Mouse (Mus musculus): Measurements from ENCODE around the gene Rogdi. TPM values are rescaled to one million over a fixed set of nuclear protein-coding genes. Genes with fewer than 3 reads are reported as not detected.

Rogdi gene
- total RNA-seq, 1 experiment from 2014 or later, result 45.3 TPM

DNA sequence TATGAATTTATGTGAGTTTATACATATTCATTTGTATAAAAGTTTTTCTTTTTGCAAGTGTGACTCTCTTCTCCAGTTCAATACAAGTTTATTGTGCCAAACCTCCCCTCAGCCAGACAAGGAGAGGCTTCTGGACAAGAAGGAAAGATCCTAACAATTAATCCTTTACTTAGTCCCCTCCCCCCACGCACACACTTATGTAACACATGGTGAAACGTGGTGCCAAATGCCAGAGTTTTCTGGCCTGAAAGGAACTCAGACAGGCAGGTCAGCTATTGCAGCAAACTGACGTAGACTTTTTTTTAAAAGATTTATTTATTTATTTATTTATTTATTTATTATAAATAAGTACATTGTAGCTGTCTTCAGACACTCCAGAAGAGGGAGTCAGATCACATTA lies 12.7 kb downstream of the Rogdi start:
- no peak for ATAC-seq (replicated peaks; ENCODE audit: insufficient number of reproducible peaks, low FRiP score, low TSS enrichment, poor library complexity, severe bottlenecking)

DNA sequence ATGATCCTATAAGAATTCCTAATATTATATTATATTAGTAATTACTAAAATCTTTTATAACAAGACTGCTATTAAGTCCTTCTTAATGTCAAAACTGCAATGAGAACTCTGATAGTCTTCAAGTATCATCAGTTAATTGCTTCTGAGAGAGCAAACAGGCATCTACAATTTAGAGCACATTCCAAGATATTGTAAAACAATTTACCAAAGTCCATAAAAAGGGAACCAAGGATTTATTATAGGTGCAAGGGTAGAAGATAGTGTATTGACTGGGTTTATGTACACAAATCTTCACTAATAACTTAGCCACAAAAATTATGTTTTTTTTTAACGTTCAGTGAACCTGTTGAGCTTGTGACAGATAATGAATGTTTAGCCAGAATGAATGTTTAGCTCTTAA lies 14.4 kb downstream of the Rogdi start:
- ATAC-seq (replicated peaks; ENCODE audit: insufficient number of reproducible peaks, low FRiP score, low TSS enrichment, poor library complexity, severe bottlenecking), result no peak

DNA sequence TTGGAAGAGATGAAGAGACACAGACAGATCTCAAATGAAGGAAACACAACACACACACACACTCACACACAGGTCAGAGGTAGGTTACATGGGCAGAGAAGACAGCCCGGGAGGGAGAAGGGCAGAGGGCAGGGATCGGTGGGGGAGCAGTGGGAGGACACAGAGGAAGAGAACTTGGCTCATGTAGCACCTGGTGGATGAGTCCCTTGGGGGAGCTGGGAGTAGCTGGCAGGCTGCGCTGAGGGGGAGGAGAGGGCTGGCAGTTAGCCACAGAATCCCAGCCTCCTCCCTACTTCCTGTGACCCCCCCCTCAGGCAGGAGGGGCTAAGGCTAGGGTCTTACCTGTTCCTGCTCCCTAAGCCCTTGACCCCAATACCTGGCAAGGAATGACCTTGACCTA lies 15.8 kb downstream of the Rogdi start, which contains the start of gene Sept12:
Gene Sept12 (minus strand): TSS at position 300 of the 400 bp plus-strand sequence.
- ATAC-seq (replicated peaks; ENCODE audit: insufficient number of reproducible peaks, low FRiP score, low TSS enrichment, poor library complexity, severe bottlenecking), result no peak

DNA sequence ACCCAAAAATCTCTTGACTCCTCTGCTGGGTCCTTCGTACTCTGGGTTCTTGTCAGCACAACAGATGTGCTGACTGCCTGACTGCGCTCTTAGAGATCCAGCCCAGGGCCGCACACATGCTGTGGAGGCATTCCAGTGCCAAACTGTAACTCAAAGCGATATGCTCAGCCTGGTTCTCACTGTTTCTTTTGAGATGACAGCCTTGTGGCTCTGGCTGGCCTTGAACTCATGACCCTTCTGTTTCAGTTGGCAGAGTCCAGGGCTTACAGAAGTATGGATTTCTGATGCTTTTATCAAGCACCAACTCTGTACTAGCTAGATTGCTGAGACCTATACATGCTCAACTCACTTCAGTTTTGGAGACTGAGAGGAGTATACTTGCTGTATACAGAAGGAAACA lies 20.1 kb downstream of the Rogdi start:
- ATAC-seq (replicated peaks; ENCODE audit: insufficient number of reproducible peaks, low FRiP score, low TSS enrichment, poor library complexity, severe bottlenecking), result no peak

DNA sequence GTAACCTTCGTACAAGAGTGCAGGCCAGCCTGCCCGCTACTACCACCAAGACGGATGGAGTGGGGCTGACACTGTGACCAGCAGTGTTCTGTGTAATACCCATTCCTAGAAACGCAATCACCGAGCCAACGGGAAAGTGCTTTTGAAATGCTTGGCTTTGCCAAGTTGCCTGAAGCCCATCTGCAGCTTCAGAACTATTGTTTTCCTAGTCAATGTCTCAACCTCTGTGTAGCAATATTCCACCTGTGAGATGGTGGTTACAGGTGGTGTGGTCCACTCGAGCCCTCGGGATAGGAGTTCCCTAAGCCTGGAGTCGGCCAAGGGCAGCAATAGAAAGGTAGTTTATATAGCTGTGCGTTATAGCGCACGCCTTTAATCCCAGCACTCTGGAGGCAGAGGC lies 28.6 kb downstream of the Rogdi start:
- ATAC-seq (replicated peaks; ENCODE audit: insufficient number of reproducible peaks, low FRiP score, low TSS enrichment, poor library complexity, severe bottlenecking), result no peak

DNA sequence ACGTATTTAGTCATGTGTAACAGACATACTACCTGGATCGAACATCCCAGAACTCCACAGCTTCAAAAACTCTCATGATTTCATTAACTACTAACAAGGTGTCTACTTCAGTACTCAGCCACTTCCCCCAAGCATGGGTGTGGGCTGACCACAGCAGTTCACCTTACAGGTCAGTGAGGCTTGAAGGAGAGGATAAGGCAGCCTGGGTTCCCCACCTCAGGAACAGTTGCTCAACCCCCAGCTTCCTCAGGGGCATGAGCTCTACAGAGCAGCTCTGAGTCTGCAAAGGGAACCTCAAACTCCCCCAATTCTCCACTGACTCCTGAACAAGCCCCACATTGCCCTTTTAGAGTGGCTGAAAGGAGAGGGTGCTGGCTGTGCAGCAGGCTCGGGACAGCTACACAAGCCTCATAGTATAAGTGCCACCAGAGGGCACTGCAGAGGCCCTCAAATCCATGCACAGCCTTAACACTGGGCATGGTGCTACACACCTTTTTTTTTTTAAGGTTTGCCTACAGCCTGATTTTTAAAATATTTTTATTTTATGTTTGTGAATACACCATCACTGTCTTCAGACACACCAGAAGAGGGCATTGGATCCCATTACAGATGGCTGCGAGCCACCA lies 33.5 kb downstream of the Rogdi start:
- 0 out of 2 replicates have a peak, but pooled peaks have one; percentile 43 for ATAC-seq (replicated peaks; ENCODE audit: insufficient number of reproducible peaks, low FRiP score, low TSS enrichment, poor library complexity, severe bottlenecking)

DNA sequence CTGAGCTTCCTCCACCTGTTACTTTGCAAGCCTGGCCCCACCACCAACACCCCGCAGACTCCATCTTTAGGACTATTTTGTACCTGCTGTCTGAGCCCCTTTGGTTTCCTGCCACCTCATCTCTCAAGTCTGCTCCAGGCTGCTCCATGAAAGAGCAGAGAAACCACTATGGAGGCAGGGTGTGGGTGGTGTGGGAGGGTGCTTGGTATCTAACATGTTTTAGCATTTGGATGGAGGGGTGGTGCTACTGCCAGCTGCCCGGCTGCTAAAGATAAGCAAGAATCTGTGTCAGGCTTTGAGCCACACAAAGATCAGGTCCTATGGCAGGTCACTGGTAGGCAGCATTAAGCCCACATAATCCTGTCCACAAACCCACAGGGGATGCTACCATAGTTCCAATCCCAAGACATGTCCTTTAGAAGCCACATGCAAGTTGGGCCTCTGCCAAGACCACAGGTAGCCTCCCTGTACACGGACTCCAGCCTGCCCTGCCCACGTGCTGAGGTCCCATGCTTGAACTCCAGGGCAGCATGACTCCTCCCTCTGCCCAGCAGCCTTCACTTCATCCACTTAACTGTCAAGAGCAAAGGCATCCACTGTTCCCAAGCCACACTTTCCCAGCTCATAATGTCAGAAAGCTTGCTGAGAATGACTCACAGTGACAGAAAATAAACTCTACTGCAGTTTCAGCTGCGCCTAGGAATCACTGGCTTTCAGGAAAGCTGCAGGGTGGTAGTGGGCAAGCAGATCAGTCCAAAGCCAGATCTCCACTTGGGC lies 34.9 kb downstream of the Rogdi start:
- ATAC-seq (replicated peaks; ENCODE audit: insufficient number of reproducible peaks, low FRiP score, low TSS enrichment, poor library complexity, severe bottlenecking), result no peak

DNA sequence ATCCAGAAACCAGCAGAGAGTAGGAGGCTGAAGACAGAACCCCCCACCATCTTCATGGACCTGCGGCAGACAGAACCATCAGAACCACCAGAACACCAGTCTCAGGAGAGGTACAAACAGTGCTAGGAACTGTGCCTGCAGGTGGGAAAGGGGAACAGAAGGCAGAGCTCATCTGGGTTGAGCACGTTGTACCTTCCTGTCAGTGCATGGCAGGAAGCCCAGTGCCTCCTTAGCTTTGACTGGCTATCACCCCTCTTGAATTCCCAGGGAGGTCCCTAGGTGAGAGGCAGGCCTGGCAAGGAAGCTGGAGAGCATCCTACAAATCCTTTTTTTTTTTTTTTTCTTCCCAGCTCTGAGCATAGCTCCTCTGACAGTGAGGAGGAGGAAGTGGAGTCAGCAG lies 37.2 kb downstream of the Rogdi start:
- ATAC-seq (replicated peaks; ENCODE audit: insufficient number of reproducible peaks, low FRiP score, low TSS enrichment, poor library complexity, severe bottlenecking), result no peak

DNA sequence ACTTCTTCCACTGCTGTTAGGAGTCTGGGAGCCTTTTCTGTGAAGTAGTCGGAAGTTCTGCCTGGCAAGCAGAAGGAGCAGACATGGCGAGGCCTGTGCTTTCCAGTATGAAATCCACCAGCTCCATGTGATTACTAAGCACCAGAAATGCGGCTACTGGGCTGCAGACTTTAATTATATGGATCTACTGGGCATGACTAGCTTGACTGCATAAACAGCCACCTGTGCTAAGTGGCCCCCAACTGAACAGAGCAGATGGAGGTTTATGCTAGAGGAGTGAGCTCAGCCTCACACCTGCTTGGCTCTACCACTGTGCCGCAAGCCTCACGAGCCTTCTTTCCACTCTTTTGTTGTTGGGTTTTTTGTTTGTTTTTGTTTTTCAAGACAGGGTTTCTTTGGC lies 38.8 kb downstream of the Rogdi start:
- ATAC-seq (replicated peaks; ENCODE audit: insufficient number of reproducible peaks, low FRiP score, low TSS enrichment, poor library complexity, severe bottlenecking), result no peak

DNA sequence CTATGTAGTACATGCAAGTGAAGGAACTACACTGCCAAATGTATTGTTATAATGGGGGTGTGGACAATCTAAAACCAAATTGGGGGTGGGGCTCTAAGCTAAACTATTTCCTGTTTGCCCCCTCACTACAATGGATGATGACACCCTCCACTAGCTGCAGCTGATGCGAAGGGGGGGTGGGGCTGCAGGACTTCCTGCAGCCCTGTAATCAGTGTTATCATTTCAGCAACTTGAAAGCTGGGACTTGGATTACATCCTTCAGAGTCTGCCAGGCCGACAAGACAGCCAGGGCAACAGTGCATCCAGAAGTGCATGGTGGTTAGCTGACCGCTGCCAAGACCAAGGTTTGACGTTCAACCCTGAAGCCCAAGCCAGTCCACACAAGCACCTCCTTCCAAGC lies 41.7 kb downstream of the Rogdi start:
- ATAC-seq (replicated peaks; ENCODE audit: insufficient number of reproducible peaks, low FRiP score, low TSS enrichment, poor library complexity, severe bottlenecking), result no peak

DNA sequence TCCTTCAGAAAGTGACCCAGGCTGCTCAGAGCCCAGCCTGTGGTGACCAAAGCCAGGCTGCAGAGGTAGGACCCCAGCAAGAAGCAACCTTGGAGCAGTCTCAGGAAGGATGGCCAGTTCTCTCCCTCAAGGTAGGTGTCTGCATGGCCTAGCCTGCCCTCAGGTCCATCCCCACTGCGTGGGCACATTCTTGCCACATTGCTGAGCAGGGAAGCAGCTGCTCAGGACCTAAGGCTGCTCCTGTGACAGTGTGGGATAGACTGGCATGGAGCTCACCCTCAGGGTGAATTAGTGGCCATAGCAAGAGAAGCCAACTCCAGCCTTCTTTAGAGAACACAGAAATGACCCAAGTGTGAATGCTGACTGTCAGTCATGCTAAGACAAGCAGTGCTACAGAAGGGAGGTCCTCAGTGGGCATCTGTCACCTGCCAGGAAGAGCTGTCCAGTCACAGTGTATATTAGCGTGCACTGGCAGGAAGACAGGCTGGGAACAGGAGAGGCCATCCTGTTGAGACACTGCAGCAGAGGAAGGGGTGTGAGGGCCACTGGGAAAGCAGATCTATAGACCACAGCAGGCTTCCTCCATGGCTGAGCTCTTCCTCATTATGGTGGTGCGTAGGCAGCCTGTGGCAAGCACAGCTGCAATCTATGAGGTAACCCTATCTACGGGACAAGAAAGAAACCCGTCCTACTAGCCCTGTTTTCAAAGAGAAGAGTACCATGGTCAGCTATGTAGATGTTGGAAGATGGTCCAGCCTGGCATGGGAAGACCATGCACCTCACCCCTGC lies 44.1 kb downstream of the Rogdi start:
- peak; percentile 67 for ATAC-seq (replicated peaks; ENCODE audit: insufficient number of reproducible peaks, low FRiP score, low TSS enrichment, poor library complexity, severe bottlenecking)

DNA sequence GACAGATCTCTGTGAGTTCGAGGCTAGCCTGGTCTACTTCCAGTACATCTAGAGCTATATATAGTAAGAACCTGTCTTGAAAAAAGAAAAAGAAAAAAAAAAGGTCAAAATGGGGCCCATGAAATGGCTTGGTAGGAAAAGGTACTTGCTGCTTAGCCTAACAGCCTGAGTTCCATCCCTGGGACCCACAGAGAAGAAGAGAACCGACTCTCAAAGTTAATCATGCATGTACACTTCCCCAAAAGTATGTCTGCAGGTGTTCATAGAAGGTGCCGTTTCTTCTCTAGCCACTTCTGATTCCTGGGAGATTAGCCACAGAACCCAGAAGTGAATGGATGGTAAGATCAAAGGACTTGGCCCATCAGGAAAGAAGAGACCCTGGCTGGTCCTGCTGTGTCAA lies 44.9 kb downstream of the Rogdi start:
- ATAC-seq (replicated peaks; ENCODE audit: insufficient number of reproducible peaks, low FRiP score, low TSS enrichment, poor library complexity, severe bottlenecking), result no peak

DNA sequence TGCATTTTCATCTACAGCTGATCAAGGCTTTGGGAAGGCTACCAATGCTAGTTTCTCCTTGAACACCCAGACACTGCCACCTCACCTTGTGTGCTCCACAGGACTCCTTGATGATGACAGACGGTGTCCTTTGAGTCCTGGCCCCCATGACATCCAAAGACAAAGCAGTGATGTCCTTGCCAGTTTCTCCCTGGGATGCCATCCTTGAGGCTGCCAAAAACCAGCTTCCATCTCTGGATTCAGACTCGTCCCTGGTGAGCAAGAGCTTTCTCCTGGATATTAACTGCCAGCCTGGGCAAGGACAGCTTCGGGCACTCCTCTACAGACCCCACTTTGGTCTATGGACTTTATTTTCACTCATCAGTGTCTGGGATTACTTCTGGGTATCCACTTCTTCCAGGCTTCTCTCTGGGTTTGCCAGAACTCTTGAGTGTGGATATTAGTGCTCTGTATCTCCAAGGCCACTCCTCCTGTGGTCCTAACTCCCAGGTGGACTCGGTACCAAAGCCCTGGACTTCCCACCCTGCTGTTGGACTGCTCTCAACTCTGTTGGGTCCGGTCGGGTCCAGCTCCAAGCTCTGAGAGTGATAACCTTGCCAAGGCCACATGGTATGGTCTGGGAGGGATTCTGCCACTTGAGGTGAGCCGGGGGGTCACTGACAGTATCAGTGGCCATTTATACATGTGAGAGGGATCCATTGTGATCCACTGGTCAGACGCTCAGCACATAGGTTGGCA lies 47.8 kb downstream of the Rogdi start:
- no peak for ATAC-seq (replicated peaks; ENCODE audit: insufficient number of reproducible peaks, low FRiP score, low TSS enrichment, poor library complexity, severe bottlenecking)

DNA sequence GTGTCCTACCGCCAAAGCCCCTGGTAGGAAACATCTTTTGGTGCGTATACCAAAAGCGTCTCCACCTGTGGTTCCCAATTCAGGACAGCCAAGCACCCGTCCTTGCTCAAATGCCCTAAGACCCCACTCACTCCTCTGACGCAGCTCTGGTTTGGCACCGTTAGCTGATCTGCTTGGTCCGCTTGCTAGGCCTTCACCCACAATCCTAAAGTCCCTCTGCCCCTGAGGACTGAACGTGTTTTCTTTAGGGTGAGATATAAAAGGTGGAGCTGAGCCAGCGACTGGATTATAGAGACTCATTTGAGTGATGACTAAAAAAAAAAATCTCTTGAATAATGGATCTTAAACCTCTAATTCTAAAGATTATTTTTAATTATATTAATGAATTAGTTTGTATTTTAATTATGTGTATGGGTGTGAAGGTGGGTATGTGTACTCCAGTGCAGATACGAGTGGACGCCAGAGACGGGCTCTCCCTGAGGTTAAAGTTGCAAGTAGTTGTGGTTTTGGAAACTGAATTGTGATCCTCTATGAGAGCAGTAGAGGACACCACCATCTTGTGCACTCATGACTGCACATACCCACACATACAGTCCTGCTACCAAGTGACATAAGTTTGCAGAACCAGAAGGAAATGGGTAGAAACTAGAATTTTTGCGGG lies 48.5 kb downstream of the Rogdi start:
- ATAC-seq (replicated peaks; ENCODE audit: insufficient number of reproducible peaks, low FRiP score, low TSS enrichment, poor library complexity, severe bottlenecking), result no peak

DNA sequence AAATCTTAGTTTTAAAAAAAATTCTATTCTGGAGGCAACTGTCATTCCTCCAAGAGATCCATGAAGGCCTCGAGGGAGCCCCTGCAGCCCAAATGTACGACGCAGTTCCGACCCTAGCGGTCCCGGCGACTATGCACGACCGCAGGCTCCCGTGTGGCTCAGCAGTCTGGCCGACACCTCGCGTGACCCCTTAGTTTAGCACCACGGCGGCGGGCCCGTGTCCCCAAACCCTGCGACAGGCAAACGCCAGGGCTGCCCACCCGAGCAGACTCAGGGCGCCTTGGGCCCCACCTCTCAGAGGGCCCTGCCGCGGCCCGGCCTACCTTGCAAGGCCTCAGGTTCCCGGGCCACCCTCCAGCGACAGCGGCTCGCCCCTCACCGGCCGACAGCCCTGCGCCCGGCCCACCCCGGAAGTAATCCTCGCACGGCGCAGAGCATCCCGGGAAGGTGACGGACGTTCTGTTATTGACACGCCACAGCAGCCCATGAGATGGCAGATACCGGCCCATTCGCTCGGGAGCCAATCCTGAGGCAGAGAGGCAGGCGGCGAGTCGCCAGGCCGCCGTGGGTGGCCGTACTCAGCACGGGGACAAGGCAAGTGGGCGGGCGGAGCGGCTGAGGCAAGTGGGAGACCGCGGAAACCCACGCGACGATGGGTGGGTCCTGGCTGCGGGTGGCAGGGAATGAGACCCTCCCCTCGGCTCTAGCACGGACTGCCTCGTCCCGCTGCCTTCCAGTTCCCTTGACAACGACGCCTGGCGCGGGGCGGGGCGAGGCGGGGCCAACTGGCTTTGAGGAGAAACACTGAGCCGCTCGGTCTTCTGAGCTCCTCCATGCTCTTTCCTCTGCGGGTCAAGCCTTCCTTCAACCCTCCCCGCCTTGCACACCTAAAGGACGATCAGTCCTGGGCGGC lies 49.3 kb downstream of the Rogdi start, which contains the start of gene Anks3:
Gene Anks3 (minus strand): TSS at position 409 of the 913 bp plus-strand sequence.
- ATAC-seq (replicated peaks; ENCODE audit: insufficient number of reproducible peaks, low FRiP score, low TSS enrichment, poor library complexity, severe bottlenecking), result peak; percentile 91

DNA sequence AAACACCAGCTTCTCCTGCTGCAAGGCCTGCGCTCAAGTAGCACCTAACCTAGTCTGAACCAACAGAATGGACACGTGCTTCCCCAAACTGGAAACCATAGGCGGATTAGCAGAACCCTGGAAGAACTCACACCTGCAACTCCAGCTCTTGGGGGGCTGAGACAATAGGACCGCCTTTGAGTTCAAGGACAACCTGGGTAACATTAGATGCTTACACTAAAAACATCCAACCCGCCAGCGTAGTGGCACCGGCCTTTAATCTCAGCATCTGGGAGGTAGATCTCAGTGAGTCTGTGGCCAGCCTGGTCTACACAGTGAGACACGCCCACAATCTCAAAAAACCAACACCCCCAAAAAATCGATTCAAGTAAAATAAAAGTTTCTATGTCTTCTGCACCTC lies 50.0 kb downstream of the Rogdi start:
- no peak for ATAC-seq (replicated peaks; ENCODE audit: insufficient number of reproducible peaks, low FRiP score, low TSS enrichment, poor library complexity, severe bottlenecking)

DNA sequence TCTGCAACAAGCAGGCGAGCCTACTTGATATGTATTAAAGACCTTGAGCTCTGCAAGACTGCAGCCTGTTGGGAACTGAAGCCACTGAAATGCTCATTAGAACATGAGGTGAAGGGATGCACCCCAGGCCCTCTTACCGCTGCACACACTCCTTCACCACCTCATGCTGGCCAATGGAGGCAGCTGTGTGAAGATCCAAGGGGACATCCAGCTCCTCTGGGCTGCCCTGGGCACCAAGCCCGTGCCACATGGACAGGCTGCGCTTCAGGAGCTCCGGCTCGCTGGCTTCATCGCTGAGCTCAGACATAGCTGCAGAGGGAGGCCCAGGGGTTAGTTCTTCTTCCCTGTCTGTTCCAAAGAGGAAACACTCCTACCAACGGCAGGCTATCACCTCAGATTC lies 53.1 kb downstream of the Rogdi start:
- no peak for ATAC-seq (replicated peaks; ENCODE audit: insufficient number of reproducible peaks, low FRiP score, low TSS enrichment, poor library complexity, severe bottlenecking)
